Mouse (Mus musculus): ENCODE results near the gene Map7.

The Map7 gene

DNA sequence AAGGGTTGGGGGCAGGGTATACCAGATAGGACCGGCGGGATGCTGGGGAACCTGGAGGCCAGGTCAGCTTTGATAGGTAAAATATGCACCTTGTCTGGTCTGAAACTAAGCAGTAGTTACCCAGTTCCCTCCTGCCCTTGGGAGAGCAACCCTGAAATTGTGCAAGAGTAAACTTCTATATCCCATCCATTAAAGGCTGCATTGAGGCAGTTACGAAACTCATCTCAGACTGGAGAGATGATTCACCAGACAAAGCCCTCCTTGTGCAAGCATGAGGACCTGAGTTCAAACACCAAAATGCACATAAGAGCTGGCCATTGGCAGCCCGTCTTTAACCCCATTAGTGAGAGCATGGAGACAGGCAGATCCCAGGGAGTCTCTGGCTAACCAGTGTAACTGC lies 19.2 kb downstream of the Map7 start:
- H3K36me3 ChIP-seq (ENCODE audit: control insufficient read depth, insufficient read depth, low read length, poor library complexity, severe bottlenecking): no peaks in the 10 kb centered on the region
- H3K27me3 ChIP-seq (ENCODE audit: control insufficient read depth, insufficient read depth, low read length, poor library complexity, severe bottlenecking): no peaks in the 10 kb centered on the region
- DNase-seq (ENCODE audit: low read depth, low spot score): no peak

- DNase-seq (ENCODE audit: low read depth, low spot score): no peak
- Histone ChIP-seq H3K27me3 (ENCODE audit: control insufficient read depth, insufficient read depth, low read length, poor library complexity, severe bottlenecking) (no peaks in the 10 kb centered on the region), H3K36me3 (ENCODE audit: control insufficient read depth, insufficient read depth, low read length, poor library complexity, severe bottlenecking) (no peaks in the 10 kb centered on the region)
Observed at GRCm38 (mm10) chr10:20169182-20169674, 21.0 kb downstream of the Map7 start.

- DNase-seq (ENCODE audit: low read depth, low spot score): no peak
- no peaks in the 10 kb centered on the region for H3K36me3 ChIP-seq (ENCODE audit: control insufficient read depth, insufficient read depth, low read length, poor library complexity, severe bottlenecking)
- no peaks in the 10 kb centered on the region for H3K27me3 ChIP-seq (ENCODE audit: control insufficient read depth, insufficient read depth, low read length, poor library complexity, severe bottlenecking)
Observed at GRCm38 (mm10) chr10:20169927-20170604, 21.8 kb downstream of the Map7 start.

DNA sequence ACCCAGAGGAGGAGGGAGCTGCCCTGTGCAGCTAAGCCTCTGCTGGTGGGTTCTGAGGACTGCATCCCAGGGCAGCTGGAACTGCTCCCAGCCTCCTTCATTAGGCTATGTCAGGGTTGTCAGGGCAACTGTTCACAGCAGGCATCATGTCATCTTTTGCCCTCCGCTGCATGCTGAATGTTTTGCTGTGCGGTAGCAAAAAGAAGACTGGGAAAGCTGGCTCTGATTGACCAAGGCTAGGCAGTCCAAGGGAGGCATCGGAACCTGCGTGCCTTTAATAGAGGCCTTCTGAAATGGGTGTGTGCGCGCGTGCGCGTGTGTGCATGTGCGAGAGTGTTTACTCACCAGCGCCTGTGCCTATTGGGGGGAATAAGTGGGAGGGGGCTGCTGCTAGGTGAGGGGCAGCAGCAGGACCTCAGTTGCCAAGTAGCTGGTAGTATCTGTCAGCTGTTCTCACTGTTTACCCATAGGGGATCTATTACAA lies 22.4 kb downstream of the Map7 start:
- DNase-seq (ENCODE audit: low read depth, low spot score): peak; percentile 4
- H3K27me3 ChIP-seq (ENCODE audit: control insufficient read depth, insufficient read depth, low read length, poor library complexity, severe bottlenecking): no peaks in the 10 kb centered on the region

DNA sequence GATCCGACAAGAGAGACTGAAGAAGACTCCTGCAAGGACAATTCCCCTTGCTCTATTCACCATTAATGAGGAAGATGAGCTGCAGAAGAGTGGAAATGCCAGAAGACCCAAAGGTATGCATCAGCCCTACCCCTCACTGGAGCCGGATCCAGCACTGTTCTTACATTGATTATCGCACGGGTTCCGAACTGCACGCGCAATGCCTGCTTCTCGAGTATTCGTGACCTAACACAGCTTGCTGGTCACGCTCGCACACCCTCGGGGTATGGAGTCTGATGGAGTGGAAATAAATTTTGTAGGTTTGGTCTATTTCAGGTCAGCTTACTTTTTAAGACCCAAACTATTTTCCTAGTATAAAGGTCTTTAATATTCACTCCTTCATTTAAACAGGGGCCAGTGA lies 22.9 kb downstream of the Map7 start:
- Histone ChIP-seq H3K27me3 (ENCODE audit: control insufficient read depth, insufficient read depth, low read length, poor library complexity, severe bottlenecking) (no peaks in the 10 kb centered on the region), H3K36me3 (ENCODE audit: control insufficient read depth, insufficient read depth, low read length, poor library complexity, severe bottlenecking) (no peaks in the 10 kb centered on the region)
- DNase-seq (ENCODE audit: low read depth, low spot score): no peak

More for the DNA sequence above, 22.4 kb downstream of the Map7 start:
- no peaks in the 10 kb centered on the region for H3K36me3 ChIP-seq (ENCODE audit: control insufficient read depth, insufficient read depth, low read length, poor library complexity, severe bottlenecking)

GRCm38 (mm10) chr10:20171756-20172155 lies 23.5 kb downstream of the Map7 start:
- no peak for DNase-seq (ENCODE audit: low read depth, low spot score)
- Histone ChIP-seq H3K36me3 (ENCODE audit: control insufficient read depth, insufficient read depth, low read length, poor library complexity, severe bottlenecking) (no peaks in the 10 kb centered on the region), H3K27me3 (ENCODE audit: control insufficient read depth, insufficient read depth, low read length, poor library complexity, severe bottlenecking) (no peaks in the 10 kb centered on the region)

GRCm38 (mm10) chr10:20173733-20174132 lies 25.5 kb downstream of the Map7 start:
- no peaks in the 10 kb centered on the region for H3K27me3 ChIP-seq (ENCODE audit: control insufficient read depth, insufficient read depth, low read length, poor library complexity, severe bottlenecking)
- DNase-seq (ENCODE audit: low read depth, low spot score): no peak
- H3K36me3 ChIP-seq (ENCODE audit: control insufficient read depth, insufficient read depth, low read length, poor library complexity, severe bottlenecking): no peaks in the 10 kb centered on the region

GRCm38 (mm10) chr10:20176054-20176453 lies 27.8 kb downstream of the Map7 start:
- no peaks in the 10 kb centered on the region for H3K27me3 ChIP-seq (ENCODE audit: control insufficient read depth, insufficient read depth, low read length, poor library complexity, severe bottlenecking)
- no peaks in the 10 kb centered on the region for H3K36me3 ChIP-seq (ENCODE audit: control insufficient read depth, insufficient read depth, low read length, poor library complexity, severe bottlenecking)
- no peak for DNase-seq (ENCODE audit: low read depth, low spot score)

DNA sequence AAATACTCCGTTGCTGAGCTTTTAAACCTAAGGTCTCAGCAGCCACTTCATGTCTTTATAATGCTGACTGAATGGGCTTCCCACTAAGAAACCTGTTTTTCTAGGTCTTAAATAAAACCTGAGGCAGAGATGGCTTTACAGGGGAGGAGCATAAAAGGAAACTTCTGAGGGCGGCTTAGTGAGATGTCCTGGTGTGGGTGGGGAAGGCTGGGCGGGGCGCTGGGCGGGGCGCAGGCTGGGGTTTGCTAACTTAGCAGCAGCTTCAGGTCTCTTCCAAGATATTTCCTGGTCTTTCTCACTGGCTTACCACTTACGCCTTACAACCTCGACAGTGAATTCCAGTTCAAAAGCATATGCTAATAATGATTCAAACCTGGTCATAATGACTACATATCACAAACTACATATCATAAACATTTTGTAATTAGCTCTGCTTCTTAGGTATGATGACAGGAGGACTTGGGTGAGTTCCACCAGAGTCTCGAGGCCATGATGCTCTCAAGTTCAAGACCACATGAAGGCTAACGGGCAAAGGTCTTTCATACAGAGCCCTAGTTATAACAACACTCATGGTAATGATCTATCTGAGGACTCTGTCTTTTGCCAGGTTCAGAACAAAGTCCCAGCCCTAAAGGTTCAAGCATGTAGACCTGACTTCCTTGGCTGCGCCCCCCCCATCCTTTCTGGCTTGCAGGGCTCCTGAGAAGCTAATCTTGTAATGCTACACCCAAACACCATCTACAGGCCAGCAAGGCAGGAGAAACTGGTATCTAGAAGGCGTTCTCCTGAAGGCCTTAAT lies 30.7 kb downstream of the Map7 start:
- no peaks in the 10 kb centered on the region for H3K36me3 ChIP-seq (ENCODE audit: control insufficient read depth, insufficient read depth, low read length, poor library complexity, severe bottlenecking)
- DNase-seq (ENCODE audit: low read depth, low spot score): no peak
- H3K27me3 ChIP-seq (ENCODE audit: control insufficient read depth, insufficient read depth, low read length, poor library complexity, severe bottlenecking): no peaks in the 10 kb centered on the region

DNA sequence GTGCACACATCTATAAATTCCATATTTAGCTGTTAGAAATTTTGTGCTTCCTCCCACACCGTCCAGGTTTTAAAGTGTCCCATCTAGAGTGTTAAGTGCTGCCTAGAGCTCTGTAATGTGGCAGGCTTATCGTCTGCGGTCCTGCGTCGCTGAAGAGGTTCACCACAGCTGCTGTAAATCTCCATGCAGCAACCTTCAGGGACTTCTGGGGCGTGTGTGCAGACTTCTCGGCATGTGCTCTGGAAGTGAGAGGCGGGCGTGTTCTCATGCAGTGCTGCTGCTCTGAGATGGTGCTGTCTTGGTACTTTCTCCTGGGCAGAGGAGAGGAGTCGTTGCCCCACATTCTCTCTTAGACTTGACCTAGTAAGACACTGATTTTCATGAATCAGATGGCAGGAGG lies 32.9 kb downstream of the Map7 start:
- no peaks in the 10 kb centered on the region for H3K36me3 ChIP-seq (ENCODE audit: control insufficient read depth, insufficient read depth, low read length, poor library complexity, severe bottlenecking)
- DNase-seq (ENCODE audit: low read depth, low spot score): no peak
- no peaks in the 10 kb centered on the region for H3K27me3 ChIP-seq (ENCODE audit: control insufficient read depth, insufficient read depth, low read length, poor library complexity, severe bottlenecking)

GRCm38 (mm10) chr10:20181680-20182399 lies 33.6 kb downstream of the Map7 start:
- Histone ChIP-seq H3K36me3 (ENCODE audit: control insufficient read depth, insufficient read depth, low read length, poor library complexity, severe bottlenecking) (no peaks in the 10 kb centered on the region), H3K27me3 (ENCODE audit: control insufficient read depth, insufficient read depth, low read length, poor library complexity, severe bottlenecking) (no peaks in the 10 kb centered on the region)
- DNase-seq (ENCODE audit: low read depth, low spot score): no peak

DNA sequence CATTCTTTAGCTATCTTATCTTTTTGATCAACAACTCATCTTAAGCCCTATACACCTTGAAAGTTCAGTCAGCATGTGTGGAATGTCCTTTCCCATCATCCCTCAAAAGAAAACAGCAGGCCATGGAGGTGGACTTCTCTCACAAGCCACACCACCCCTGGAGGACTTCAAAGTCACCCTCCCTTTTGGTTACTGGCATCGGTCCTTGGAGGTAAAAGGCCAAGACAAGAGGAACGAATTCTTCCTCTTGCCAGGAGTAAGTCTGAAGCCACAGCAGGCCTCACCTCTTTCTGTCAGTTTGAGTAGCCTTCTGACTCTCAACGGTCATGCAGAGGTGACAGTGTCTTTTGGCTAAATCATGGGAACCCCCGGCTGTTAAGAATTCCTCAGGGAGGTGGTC lies 36.1 kb downstream of the Map7 start:
- DNase-seq (ENCODE audit: low read depth, low spot score): no peak
- Histone ChIP-seq H3K27me3 (ENCODE audit: control insufficient read depth, insufficient read depth, low read length, poor library complexity, severe bottlenecking) (no peaks in the 10 kb centered on the region), H3K36me3 (ENCODE audit: control insufficient read depth, insufficient read depth, low read length, poor library complexity, severe bottlenecking) (no peaks in the 10 kb centered on the region)

GRCm38 (mm10) chr10:20185264-20185663 lies 37.0 kb downstream of the Map7 start:
- Histone ChIP-seq H3K27me3 (ENCODE audit: control insufficient read depth, insufficient read depth, low read length, poor library complexity, severe bottlenecking) (no peaks in the 10 kb centered on the region), H3K36me3 (ENCODE audit: control insufficient read depth, insufficient read depth, low read length, poor library complexity, severe bottlenecking) (no peaks in the 10 kb centered on the region)
- DNase-seq (ENCODE audit: low read depth, low spot score): no peak

DNA sequence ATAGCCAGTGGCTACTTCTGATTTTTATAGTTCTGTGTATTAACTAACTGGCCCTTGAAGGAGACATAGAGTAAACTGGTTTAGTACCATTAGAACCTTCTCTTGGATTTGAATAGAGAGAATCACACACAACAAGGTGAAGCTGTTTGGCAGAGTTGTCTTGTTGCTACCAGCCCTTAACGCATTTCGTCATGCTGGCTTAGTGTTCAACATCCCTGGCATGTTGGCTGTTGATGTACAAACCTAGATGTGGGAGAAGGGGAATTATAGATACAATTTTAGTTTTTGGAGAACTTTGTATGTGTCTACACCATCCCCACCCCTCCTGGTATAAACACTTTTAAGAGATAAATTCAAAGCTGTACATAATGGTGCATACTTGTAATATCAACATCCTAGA lies 37.5 kb downstream of the Map7 start:
- Histone ChIP-seq H3K27me3 (ENCODE audit: control insufficient read depth, insufficient read depth, low read length, poor library complexity, severe bottlenecking) (no peaks in the 10 kb centered on the region), H3K36me3 (ENCODE audit: control insufficient read depth, insufficient read depth, low read length, poor library complexity, severe bottlenecking) (no peaks in the 10 kb centered on the region)
- no peak for DNase-seq (ENCODE audit: low read depth, low spot score)

DNA sequence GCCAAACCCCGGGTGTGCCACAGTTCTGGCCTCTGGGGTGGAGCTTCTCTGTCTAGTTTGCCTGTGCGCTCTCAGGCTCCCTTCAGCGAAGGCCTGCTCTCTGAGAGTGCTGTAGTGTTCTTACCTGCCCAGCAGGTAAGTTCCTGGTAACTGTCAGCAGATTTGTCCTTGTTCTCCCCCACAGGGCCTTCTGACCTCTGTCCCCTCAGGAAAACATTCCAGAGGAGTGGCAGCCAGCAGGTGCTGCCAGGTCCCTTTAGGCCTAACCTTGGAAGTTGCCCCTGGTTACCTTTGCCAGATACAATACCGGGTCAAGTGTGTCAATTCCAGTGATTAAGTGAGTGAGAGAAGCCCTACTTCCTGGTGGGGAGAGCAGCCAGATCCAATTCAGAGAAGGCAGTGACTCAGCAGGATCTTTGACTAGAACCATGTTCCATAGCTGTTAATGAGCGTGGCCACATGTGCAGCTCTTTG lies 38.6 kb downstream of the Map7 start:
- no peaks in the 10 kb centered on the region for H3K36me3 ChIP-seq (ENCODE audit: control insufficient read depth, insufficient read depth, low read length, poor library complexity, severe bottlenecking)
- no peak for DNase-seq (ENCODE audit: low read depth, low spot score)
- H3K27me3 ChIP-seq (ENCODE audit: control insufficient read depth, insufficient read depth, low read length, poor library complexity, severe bottlenecking): no peaks in the 10 kb centered on the region
